Mouse (Mus musculus) heart, postnatal 10 days (tissue): ENCODE results near the gene Ech1. TPM values are rescaled to one million over a fixed set of nuclear protein-coding genes. Genes with fewer than 3 reads are reported as not detected.

Experiments
- DNase-seq, 2 experiments: peaks; one replicate each; pipeline ENCODE4 v3.0.0; 2021
- intact Hi-C: fragments of 180-260 bp; cut with DNase I; formaldehyde crosslinking; loops from one replicate; pipeline ENCODE4 v1.15.1; 2025
- total RNA-seq, 2 experiments: library from RNA; stranded (reverse); gene quantifications; 2 replicates each; pipeline ENCODE4 v1.2.3; 2021

The Ech1 gene
- total RNA-seq = 1,000 to 10,000 TPM; 1,137 to 1,217 TPM

DNA sequence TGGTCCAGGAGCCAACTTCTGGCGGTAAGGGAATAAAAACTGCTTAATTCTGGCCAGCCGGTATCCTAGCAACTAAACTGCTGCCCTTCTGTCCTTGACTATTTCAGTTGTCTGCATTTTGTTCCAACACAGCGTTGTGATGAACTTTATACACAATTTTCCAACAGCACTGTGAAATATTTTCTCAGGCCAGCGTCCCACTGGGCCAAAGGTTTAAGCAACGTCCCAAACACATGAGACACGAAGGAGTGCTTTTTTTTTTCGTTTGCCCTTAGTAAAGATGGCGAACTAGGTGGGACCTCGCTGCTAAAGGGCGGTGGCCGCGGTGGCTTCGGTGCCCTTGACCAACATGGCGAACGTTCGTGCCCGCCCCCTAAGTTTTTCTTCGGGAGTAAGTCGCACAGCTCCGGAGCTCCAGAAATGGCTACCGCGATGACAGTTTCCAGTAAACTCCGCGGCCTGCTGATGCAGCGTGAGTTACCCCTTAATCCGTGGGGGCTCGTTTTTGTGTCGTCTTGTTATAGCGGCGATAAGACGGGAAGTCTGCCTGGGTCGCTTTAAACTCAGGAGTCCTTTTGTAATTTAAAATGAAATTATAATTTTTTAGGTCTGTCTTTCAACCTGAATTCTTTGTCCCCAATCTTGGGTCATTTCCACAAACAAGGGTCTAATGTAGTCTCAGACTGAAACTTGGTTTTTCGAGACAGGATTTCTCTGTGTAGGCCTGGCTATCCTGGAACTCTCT lies at the start of gene Ech1:
Gene Ech1, plus strand, starts transcription at position 277 of the 745 bp plus-strand sequence.
- intact Hi-C loops = loop anchor here (2.0 kb wide), 1 partner anchor 16 kb away; the partner anchor contains the start of gene Hnrnpl
- DNase-seq = peak; percentile 95

GRCm38 (mm10) chr7:28778825-28779224 lies 46.2 kb upstream of the Ech1 start:
- peak in 1 of 2 experiments; percentile 31 for DNase-seq
- intact Hi-C loops = no loop called here

DNA sequence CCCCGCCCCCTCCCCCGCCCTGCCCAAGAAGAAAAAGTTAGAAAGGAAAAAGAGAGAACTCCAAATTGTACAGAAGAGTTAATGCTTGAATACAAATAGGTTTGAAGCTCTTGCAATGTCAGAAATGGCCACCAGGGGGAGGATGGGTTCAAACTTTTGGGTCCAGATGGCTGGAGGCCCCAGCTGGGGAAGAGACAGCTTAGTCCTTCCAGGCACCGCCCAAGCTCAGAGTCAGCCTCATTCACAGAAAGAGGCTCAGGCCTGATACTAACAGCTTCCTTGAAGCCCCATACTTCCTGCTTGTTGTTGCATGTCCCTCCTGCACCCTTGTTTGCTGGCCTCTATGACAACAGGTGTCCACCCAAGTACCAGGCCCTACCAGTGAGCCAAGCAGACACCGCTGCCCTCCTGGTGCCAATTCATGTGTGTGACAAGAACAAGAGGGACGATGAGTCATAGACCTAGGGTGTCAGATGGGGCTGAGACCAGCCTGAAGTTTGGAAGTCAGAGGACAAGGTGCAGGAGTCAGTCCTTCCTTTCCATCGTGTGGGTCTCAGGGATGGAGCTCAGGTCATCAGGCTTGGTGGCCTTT lies 44.9 kb upstream of the Ech1 start:
- intact Hi-C loops = loop anchor here (2.0 to 5.0 kb wide), 2 partner anchors 87 to 257 kb away; no protein-coding TSS in a partner anchor
- DNase-seq = peak; percentile 93 to 96

- intact Hi-C loops = loop anchor here (2.0 to 5.0 kb wide), 2 partner anchors 86 to 256 kb away; no protein-coding TSS in a partner anchor
- DNase-seq = peak in 1 of 2 experiments; percentile 29
Observed at GRCm38 (mm10) chr7:28780857-28781256, 44.2 kb upstream of the Ech1 start.

DNA sequence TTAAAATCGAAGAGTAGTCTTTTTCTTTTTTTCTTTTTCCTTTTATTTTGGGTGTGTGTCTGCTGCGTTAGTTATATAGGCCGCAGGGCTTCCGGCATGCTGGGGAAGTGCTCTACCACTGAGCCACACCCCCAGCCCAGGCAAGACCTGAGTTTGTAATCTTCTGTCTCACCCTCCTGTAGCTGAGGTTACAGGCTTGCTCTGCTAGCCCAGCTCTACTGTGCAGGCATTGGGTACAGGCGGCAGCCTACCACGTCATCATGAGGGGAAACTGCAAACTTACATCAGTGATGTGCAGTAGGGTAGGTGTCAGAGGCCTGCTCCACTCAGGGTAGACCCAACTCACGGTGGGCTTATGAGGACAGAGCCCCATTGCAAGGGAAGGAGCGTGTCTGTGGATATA lies 43.8 kb upstream of the Ech1 start:
- intact Hi-C loops = loop anchor here (2.0 to 5.0 kb wide), 2 partner anchors 86 to 256 kb away; no protein-coding TSS in a partner anchor
- peak in 1 of 2 experiments; percentile 27 for DNase-seq

GRCm38 (mm10) chr7:28785161-28785560 lies 39.9 kb upstream of the Ech1 start:
- intact Hi-C loops = no loop called here
- no peak for DNase-seq

GRCm38 (mm10) chr7:28787884-28788283 lies 37.1 kb upstream of the Ech1 start:
- DNase-seq = no peak
- intact Hi-C loops = no loop called here

GRCm38 (mm10) chr7:28788307-28789195 lies 36.5 kb upstream of the Ech1 start, which contains the start of gene Rinl:
Rinl (plus strand) TSS chr7:28788969.
- intact Hi-C loops = no loop called here
- no peak for DNase-seq

- intact Hi-C loops = no loop called here
- DNase-seq = no peak
Observed at GRCm38 (mm10) chr7:28789235-28789634, 35.8 kb upstream of the Ech1 start.

DNA sequence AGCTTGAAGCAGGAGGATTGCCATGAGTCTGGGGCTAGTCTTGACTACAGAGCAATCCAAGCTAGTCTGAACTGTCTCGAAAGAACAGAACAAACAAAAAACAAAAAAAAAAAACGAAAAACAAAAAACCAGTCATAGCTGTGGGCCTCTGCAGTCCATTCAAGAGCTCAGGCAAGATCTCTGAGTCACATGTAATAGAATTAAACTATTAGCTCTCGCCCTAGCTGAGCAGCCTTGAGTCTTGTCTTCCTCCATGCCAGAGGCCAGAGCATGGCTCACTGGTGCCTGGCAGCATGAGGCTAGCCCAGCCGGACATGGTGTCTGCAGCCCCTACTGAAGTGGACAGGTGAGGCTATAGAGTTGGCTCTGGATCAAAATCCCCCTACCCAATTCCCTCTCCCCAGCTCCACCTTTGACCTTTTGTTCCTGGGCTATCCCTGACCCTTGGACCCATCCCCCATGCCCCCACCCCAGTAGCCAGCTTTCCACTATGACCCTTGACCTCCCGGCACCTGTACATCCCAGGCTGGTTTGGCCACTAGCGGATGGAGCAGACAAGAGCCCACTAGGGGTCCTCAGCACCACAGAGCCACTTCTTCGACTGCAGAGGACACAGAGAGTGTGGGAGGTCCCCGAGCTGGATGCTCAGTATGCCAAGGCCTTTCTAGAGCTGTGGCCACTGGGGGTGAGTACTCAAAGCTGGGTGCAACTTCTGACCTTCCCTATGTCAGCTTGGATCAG lies 34.8 kb upstream of the Ech1 start:
- DNase-seq = no peak
- intact Hi-C loops = loop anchor here (5.0 kb wide), 1 partner anchor 182 kb away; no protein-coding TSS in a partner anchor

DNA sequence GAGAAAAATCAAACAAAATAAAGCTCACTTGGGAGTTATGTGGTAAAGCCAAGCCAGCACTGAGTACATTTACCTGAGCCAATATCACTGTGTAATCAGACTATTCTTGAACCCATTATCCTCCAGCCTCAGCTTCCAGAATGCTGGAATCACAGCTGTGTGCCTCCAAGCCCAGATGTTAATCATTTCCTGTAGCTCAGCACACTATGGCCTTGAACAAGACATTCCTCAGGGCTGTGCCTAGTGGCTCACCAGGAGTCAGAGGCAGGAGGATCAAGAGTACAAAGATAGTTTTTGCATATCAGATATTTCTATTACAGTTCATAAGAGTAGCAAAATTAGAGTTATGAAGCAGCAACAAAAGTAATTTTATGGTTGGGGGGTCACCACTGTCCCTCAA lies 33.3 kb upstream of the Ech1 start:
- intact Hi-C loops = loop anchor here (5.0 kb wide), 1 partner anchor 181 kb away; no protein-coding TSS in a partner anchor
- DNase-seq = no peak

DNA sequence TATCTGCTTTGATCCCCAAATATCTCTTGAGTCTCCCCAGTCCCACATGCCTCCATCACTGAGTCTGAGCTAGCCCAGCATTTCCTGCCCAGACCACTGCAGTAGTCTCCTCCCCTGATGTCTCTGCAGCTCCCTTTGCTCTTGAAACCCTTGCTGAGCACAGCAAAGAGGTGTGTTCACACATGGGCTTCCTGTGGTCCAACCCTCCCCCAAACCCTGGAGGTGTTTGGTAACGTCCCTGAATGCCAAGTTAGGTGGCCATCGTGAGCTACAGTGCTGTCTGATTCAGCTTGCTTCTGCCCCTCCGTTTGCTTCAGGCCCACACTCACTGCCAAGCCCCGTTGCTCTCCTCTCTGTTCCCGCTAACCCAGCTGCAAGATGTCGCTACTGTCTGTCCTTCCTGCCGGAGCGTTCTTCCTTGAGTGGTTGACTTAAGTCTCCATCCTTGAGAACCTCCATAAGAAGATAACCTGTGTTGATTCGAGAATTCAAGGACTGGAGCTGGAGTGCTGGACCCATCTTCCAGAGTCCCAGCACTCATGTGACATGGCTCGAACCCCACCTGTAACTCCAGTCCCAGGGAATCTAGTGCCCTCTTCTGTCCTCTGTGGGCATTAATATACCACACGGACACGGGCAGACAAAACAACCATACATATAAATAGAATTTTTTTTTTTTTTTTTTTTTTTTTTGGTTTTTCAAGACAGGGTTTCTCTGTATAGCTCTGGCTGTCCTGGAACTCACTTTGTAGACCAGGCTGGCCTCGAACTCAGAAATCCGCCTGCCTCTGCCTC lies 32.4 kb upstream of the Ech1 start:
- DNase-seq = no peak
- intact Hi-C loops = loop anchor here (5.0 kb wide), 1 partner anchor 180 kb away; no protein-coding TSS in a partner anchor

GRCm38 (mm10) chr7:28793834-28794233 lies 31.2 kb upstream of the Ech1 start:
- intact Hi-C loops = loop anchor here (2.0 to 5.0 kb wide), 2 partner anchors 33 to 178 kb away; no protein-coding TSS in a partner anchor
- peak; percentile 45 to 51 for DNase-seq

- no peak for DNase-seq
- intact Hi-C loops = loop anchor here (2.0 to 5.0 kb wide), 2 partner anchors 32 to 178 kb away; no protein-coding TSS in a partner anchor
Observed at GRCm38 (mm10) chr7:28794496-28794895, 30.5 kb upstream of the Ech1 start.

GRCm38 (mm10) chr7:28795832-28796231 lies 29.2 kb upstream of the Ech1 start:
- DNase-seq = no peak
- intact Hi-C loops = loop anchor here (1.0 to 5.0 kb wide), 3 partner anchors 31 to 246 kb away; no protein-coding TSS in a partner anchor

GRCm38 (mm10) chr7:28796562-28796975 lies 28.4 kb upstream of the Ech1 start:
- intact Hi-C loops = loop anchor here (1.0 to 5.0 kb wide), 2 partner anchors 71 to 246 kb away; no protein-coding TSS in a partner anchor
- peak; percentile 84 to 90 for DNase-seq

- DNase-seq = no peak
- intact Hi-C loops = loop anchor here (5.0 kb wide), 1 partner anchor 242 kb away; no protein-coding TSS in a partner anchor
Observed at GRCm38 (mm10) chr7:28799994-28800393, 25.0 kb upstream of the Ech1 start.

DNA sequence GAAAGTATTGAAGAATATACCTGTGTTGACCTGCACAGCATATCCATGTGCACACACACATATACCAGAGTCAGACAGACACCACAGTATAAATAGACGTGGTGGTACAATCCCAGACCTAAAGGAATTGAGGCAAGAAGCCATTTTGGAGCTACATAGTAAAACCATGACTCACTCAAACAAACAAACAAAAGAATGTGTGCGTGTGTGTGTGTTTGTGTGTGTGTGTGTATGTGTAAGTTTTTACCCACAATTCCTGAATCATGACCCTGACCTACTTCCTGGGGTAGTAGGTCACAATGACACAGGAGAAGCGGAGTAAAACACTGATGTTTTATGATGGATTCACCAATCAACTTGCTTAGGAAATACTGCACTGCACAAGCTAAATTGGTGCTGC lies 23.6 kb upstream of the Ech1 start:
- no peak for DNase-seq
- intact Hi-C loops = no loop called here
